Mouse (Mus musculus) hindbrain, embryonic 12.5 days (tissue): ENCODE data around the gene Zfyve28. TPM values are rescaled to one million over a fixed set of nuclear protein-coding genes. Genes with fewer than 3 reads are reported as not detected.

Source experiments
- ATAC-seq: fragments of 200-750 bp; cut with Nextera tagmentation; 2 replicates; pipeline ENCODE4 v1.8.0; 2017; ENCODE audit warnings: moderate TSS enrichment; ENCODE audit not compliant: low FRiP score
- H3K27ac ChIP-seq: fragments of 300-500 bp; sonication (generic); 2 replicates; pipeline ENCODE4 v1.5.1; 2016; ENCODE audit warnings: mild to moderate bottlenecking
- H3K27me3 ChIP-seq: fragments of 300-500 bp; sonication (generic); 2 replicates; pipeline ENCODE4 v1.6.1; 2016; ENCODE audit warnings: mild to moderate bottlenecking
- H3K36me3 ChIP-seq: fragments of 300-500 bp; sonication (generic); 2 replicates; pipeline ENCODE4 v1.6.1; 2016; ENCODE audit warnings: mild to moderate bottlenecking
- H3K4me1 ChIP-seq: fragments of 300-500 bp; sonication (generic); 2 replicates; pipeline ENCODE4 v1.6.1; 2016
- H3K4me2 ChIP-seq: fragments of 300-500 bp; sonication (generic); replicated peaks from 2 replicates; pipeline ENCODE4 v1.6.1; 2016; ENCODE audit warnings: mild to moderate bottlenecking
- H3K4me3 ChIP-seq: fragments of 300-500 bp; sonication (generic); 2 replicates; pipeline ENCODE4 v1.5.1; 2016; ENCODE audit warnings: mild to moderate bottlenecking
- H3K9ac ChIP-seq: fragments of 300-500 bp; sonication (generic); 2 replicates; pipeline ENCODE4 v1.6.1; 2016; ENCODE audit warnings: mild to moderate bottlenecking, moderate library complexity
- H3K9me3 ChIP-seq: fragments of 300-500 bp; sonication (generic); replicated peaks from 2 replicates; pipeline ENCODE4 v1.6.1; 2016; ENCODE audit warnings: mild to moderate bottlenecking
- WGBS: fragments of 180-500 bp; shearing (Covaris S2); methylation state at CpG from one replicate; pipeline ENCODE4 v1.1.7; 2016; 5-methylcytosine and 5-hydroxymethylcytosine counted together
- polyA plus RNA-seq: library from polyadenylated mRNA; unstranded; fragments of >200 nt; fragmentation: Nextera tagmentation; extraction: Ambion mirVana; gene quantifications from 2 replicates; pipeline ENCODE4 v1.2.1, GENCODE M21; 2016

The Zfyve28 gene
- polyA plus RNA-seq, 1 experiment from 2014 or later = 2.9 TPM

- Histone ChIP-seq H3K9ac (no peak overlapping the region), H3K9me3 (no peaks in the 10 kb centered on the region), H3K4me1 (no peaks in the 10 kb centered on the region), H3K4me2 (no peak overlapping the region), H3K4me3 (no peak overlapping the region), H3K27me3 (no peaks in the 10 kb centered on the region), H3K36me3 (no peaks in the 10 kb centered on the region), H3K27ac (no peak overlapping the region)
- ATAC-seq = no peak
- 81% methylated on average over 5 of the region's 5 CpGs for WGBS
These were observed 69.6 kb downstream of the Zfyve28 start for GRCm38 (mm10) chr5:34218672-34219071.

GRCm38 (mm10) chr5:34217756-34218155 lies 70.5 kb downstream of the Zfyve28 start:
- H3K4me2 ChIP-seq = no peak overlapping the region
- H3K9ac ChIP-seq = no peak overlapping the region
- WGBS = 70% methylated on average over 9 of the region's 9 CpGs
- H3K36me3 ChIP-seq = no peaks in the 10 kb centered on the region
- H3K4me1 ChIP-seq = no peaks in the 10 kb centered on the region
- no peaks in the 10 kb centered on the region for H3K27me3 ChIP-seq
- H3K27ac ChIP-seq = no peak overlapping the region
- no peak for ATAC-seq
- no peak overlapping the region for H3K4me3 ChIP-seq
- H3K9me3 ChIP-seq = no peaks in the 10 kb centered on the region

GRCm38 (mm10) chr5:34216025-34216424 lies 72.2 kb downstream of the Zfyve28 start:
- Histone ChIP-seq H3K27me3 (no peaks in the 10 kb centered on the region), H3K9ac (no peak overlapping the region), H3K4me3 (no peak overlapping the region), H3K4me2 (no peak overlapping the region), H3K36me3 (no peaks in the 10 kb centered on the region), H3K4me1 (no peaks in the 10 kb centered on the region), H3K27ac (no peak overlapping the region), H3K9me3 (no peaks in the 10 kb centered on the region)
- no peak for ATAC-seq
- 78% methylated on average over 7 of the region's 7 CpGs for WGBS

GRCm38 (mm10) chr5:34213659-34214058 lies 74.6 kb downstream of the Zfyve28 start:
- no peaks in the 10 kb centered on the region for H3K9me3 ChIP-seq
- no peak overlapping the region for H3K27ac ChIP-seq
- ATAC-seq = no peak
- H3K27me3 ChIP-seq = no peaks in the 10 kb centered on the region
- H3K36me3 ChIP-seq = no peaks in the 10 kb centered on the region
- no peak overlapping the region for H3K4me3 ChIP-seq
- H3K4me1 ChIP-seq = no peaks in the 10 kb centered on the region
- H3K4me2 ChIP-seq = no peak overlapping the region
- 84% methylated on average over 8 of the region's 8 CpGs for WGBS
- H3K9ac ChIP-seq = no peak overlapping the region

- H3K36me3 ChIP-seq = no peaks in the 10 kb centered on the region
- ATAC-seq = peak; percentile 63
- H3K4me1 ChIP-seq = no peaks in the 10 kb centered on the region
- H3K9me3 ChIP-seq = no peaks in the 10 kb centered on the region
- H3K4me2 ChIP-seq = no peak overlapping the region
- no peaks in the 10 kb centered on the region for H3K27me3 ChIP-seq
- no peak overlapping the region for H3K27ac ChIP-seq
- 0% methylated on average over 1 of the region's 1 CpGs for WGBS
- no peak overlapping the region for H3K9ac ChIP-seq
- no peak overlapping the region for H3K4me3 ChIP-seq
These were observed 78.0 kb downstream of the Zfyve28 start for GRCm38 (mm10) chr5:34210279-34210678.

GRCm38 (mm10) chr5:34207503-34207902 lies 80.7 kb downstream of the Zfyve28 start:
- no peaks in the 10 kb centered on the region for H3K27me3 ChIP-seq
- no peaks in the 10 kb centered on the region for H3K36me3 ChIP-seq
- H3K27ac ChIP-seq = no peak overlapping the region
- no peak for ATAC-seq
- H3K9me3 ChIP-seq = no peaks in the 10 kb centered on the region
- H3K4me2 ChIP-seq = no peak overlapping the region
- H3K4me1 ChIP-seq = no peaks in the 10 kb centered on the region
- no peak overlapping the region for H3K9ac ChIP-seq
- no peak overlapping the region for H3K4me3 ChIP-seq
- 67% methylated on average over 3 of the region's 3 CpGs for WGBS

GRCm38 (mm10) chr5:34205788-34206187 lies 82.5 kb downstream of the Zfyve28 start:
- H3K27ac ChIP-seq = no peak overlapping the region
- no peaks in the 10 kb centered on the region for H3K27me3 ChIP-seq
- no peaks in the 10 kb centered on the region for H3K4me1 ChIP-seq
- H3K9ac ChIP-seq = no peak overlapping the region
- 77% methylated on average over 2 of the region's 2 CpGs for WGBS
- no peak overlapping the region for H3K4me2 ChIP-seq
- no peaks in the 10 kb centered on the region for H3K9me3 ChIP-seq
- no peaks in the 10 kb centered on the region for H3K36me3 ChIP-seq
- no peak for ATAC-seq
- no peak overlapping the region for H3K4me3 ChIP-seq

- H3K4me3 ChIP-seq = no peak overlapping the region
- no peaks in the 10 kb centered on the region for H3K9me3 ChIP-seq
- no peak for ATAC-seq
- no peak overlapping the region for H3K4me2 ChIP-seq
- H3K36me3 ChIP-seq = no peaks in the 10 kb centered on the region
- 78% methylated on average over 2 of the region's 2 CpGs for WGBS
- no peak overlapping the region for H3K9ac ChIP-seq
- H3K27ac ChIP-seq = no peak overlapping the region
- no peaks in the 10 kb centered on the region for H3K27me3 ChIP-seq
- H3K4me1 ChIP-seq = no peaks in the 10 kb centered on the region
These were observed 83.3 kb downstream of the Zfyve28 start for GRCm38 (mm10) chr5:34204911-34205310.

- WGBS = 92% methylated on average over 4 of the region's 4 CpGs
- ATAC-seq = no peak
- Histone ChIP-seq H3K27ac (no peak overlapping the region), H3K9me3 (no peaks in the 10 kb centered on the region), H3K27me3 (no peaks in the 10 kb centered on the region), H3K36me3 (no peaks in the 10 kb centered on the region), H3K4me1 (no peaks in the 10 kb centered on the region), H3K4me3 (no peak overlapping the region), H3K9ac (no peak overlapping the region), H3K4me2 (no peak overlapping the region)
These were observed 86.2 kb downstream of the Zfyve28 start for GRCm38 (mm10) chr5:34202006-34202405.

- no peak overlapping the region for H3K4me3 ChIP-seq
- H3K27ac ChIP-seq = no peak overlapping the region
- no peak overlapping the region for H3K9ac ChIP-seq
- no peaks in the 10 kb centered on the region for H3K36me3 ChIP-seq
- WGBS = 77% methylated on average over 2 of the region's 2 CpGs
- H3K4me1 ChIP-seq = no peaks in the 10 kb centered on the region
- H3K9me3 ChIP-seq = no peaks in the 10 kb centered on the region
- ATAC-seq = no peak
- no peaks in the 10 kb centered on the region for H3K27me3 ChIP-seq
- no peak overlapping the region for H3K4me2 ChIP-seq
These were observed 86.9 kb downstream of the Zfyve28 start for GRCm38 (mm10) chr5:34201396-34201795.

- 84% methylated on average over 6 of the region's 6 CpGs for WGBS
- Histone ChIP-seq H3K9ac (no peak overlapping the region), H3K27me3 (no peaks in the 10 kb centered on the region), H3K27ac (no peak overlapping the region), H3K9me3 (no peaks in the 10 kb centered on the region), H3K4me2 (no peak overlapping the region), H3K4me1 (no peaks in the 10 kb centered on the region), H3K36me3 (no peaks in the 10 kb centered on the region), H3K4me3 (no peak overlapping the region)
- ATAC-seq = no peak
These were observed 89.6 kb downstream of the Zfyve28 start for GRCm38 (mm10) chr5:34198615-34199014.

- Histone ChIP-seq H3K27me3 (no peaks in the 10 kb centered on the region), H3K27ac (no peak overlapping the region), H3K4me1 (no peaks in the 10 kb centered on the region), H3K9me3 (no peaks in the 10 kb centered on the region), H3K36me3 (no peaks in the 10 kb centered on the region), H3K9ac (no peak overlapping the region), H3K4me2 (no peak overlapping the region), H3K4me3 (no peak overlapping the region)
- WGBS = 83% methylated on average over 4 of the region's 4 CpGs
- no peak for ATAC-seq
These were observed 91.0 kb downstream of the Zfyve28 start for GRCm38 (mm10) chr5:34197243-34197642.

GRCm38 (mm10) chr5:34196423-34196822 lies 91.8 kb downstream of the Zfyve28 start:
- Histone ChIP-seq H3K27ac (no peak overlapping the region), H3K9ac (no peak overlapping the region), H3K36me3 (no peaks in the 10 kb centered on the region), H3K4me2 (no peak overlapping the region), H3K9me3 (no peaks in the 10 kb centered on the region), H3K4me3 (no peak overlapping the region), H3K27me3 (no peaks in the 10 kb centered on the region), H3K4me1 (no peaks in the 10 kb centered on the region)
- ATAC-seq = no peak
- WGBS = 82% methylated on average over 7 of the region's 7 CpGs

GRCm38 (mm10) chr5:34195786-34196185 lies 92.5 kb downstream of the Zfyve28 start:
- Histone ChIP-seq H3K27ac (no peak overlapping the region), H3K9me3 (no peaks in the 10 kb centered on the region), H3K36me3 (no peaks in the 10 kb centered on the region), H3K4me3 (no peak overlapping the region), H3K27me3 (no peaks in the 10 kb centered on the region), H3K4me2 (no peak overlapping the region), H3K9ac (no peak overlapping the region), H3K4me1 (no peaks in the 10 kb centered on the region)
- WGBS = 95% methylated on average over 12 of the region's 12 CpGs
- no peak for ATAC-seq
